Mouse (Mus musculus): Measurements from ENCODE around the gene Gstm4. TPM values are rescaled to one million over a fixed set of nuclear protein-coding genes. Genes with fewer than 3 reads are reported as not detected.

Gstm4 gene
- polyA plus RNA-seq, 1 experiment from 2014 or later, result 29.6 TPM

Other genes with a start within 250 kb of the Gstm4 start
- gene Eps8l3, start 167.7 kb downstream of the Gstm4 start, polyA plus RNA-seq (2015; fragmentation: Nextera tagmentation; extraction: Ambion mirVana), result 33.0 and 35.9 TPM in 2 replicates
- gene Gstm5, start 149.1 kb downstream of the Gstm4 start, polyA plus RNA-seq (2015; fragmentation: Nextera tagmentation; extraction: Ambion mirVana), result 131 and 144 TPM in 2 replicates
- 24.7 and 24.8 TPM in 2 replicates for gene Gstm7, start 113.1 kb downstream of the Gstm4 start, polyA plus RNA-seq (2015; fragmentation: Nextera tagmentation; extraction: Ambion mirVana)
- gene Gstm6, start 101.1 kb downstream of the Gstm4 start, polyA plus RNA-seq (2015; fragmentation: Nextera tagmentation; extraction: Ambion mirVana), result 10.4 and 11.2 TPM in 2 replicates
- gene Gstm3, start 75.6 kb downstream of the Gstm4 start, polyA plus RNA-seq (2015; fragmentation: Nextera tagmentation; extraction: Ambion mirVana), result 63.5 and 80.8 TPM in 2 replicates
- gene Gstm2, start 58.4 kb downstream of the Gstm4 start, polyA plus RNA-seq (2015; fragmentation: Nextera tagmentation; extraction: Ambion mirVana), result 196 and 225 TPM in 2 replicates
- 513 and 679 TPM in 2 replicates for gene Gstm1, start 26.9 kb downstream of the Gstm4 start, polyA plus RNA-seq (2015; fragmentation: Nextera tagmentation; extraction: Ambion mirVana)
- 49.8 and 51.9 TPM in 2 replicates for gene Ampd2, start 41.8 kb upstream of the Gstm4 start, polyA plus RNA-seq (2015; fragmentation: Nextera tagmentation; extraction: Ambion mirVana)
- 1.3 TPM in 2 replicates for gene Gnat2, start 47.9 kb upstream of the Gstm4 start, polyA plus RNA-seq (2015; fragmentation: Nextera tagmentation; extraction: Ambion mirVana)
- 177 and 182 TPM in 2 replicates for gene Gnai3, start 101.3 kb upstream of the Gstm4 start, polyA plus RNA-seq (2015; fragmentation: Nextera tagmentation; extraction: Ambion mirVana)
- 0.15 and 0.20 TPM in 2 replicates for gene Gpr61, start 110.0 kb upstream of the Gstm4 start, polyA plus RNA-seq (2015; fragmentation: Nextera tagmentation; extraction: Ambion mirVana)
- gene Amigo1, start 141.4 kb upstream of the Gstm4 start, polyA plus RNA-seq (2015; fragmentation: Nextera tagmentation; extraction: Ambion mirVana), result 2.4 and 3.1 TPM in 2 replicates
- 4.3 and 4.4 TPM in 2 replicates for gene Cyb561d1, start 156.3 kb upstream of the Gstm4 start, polyA plus RNA-seq (2015; fragmentation: Nextera tagmentation; extraction: Ambion mirVana)
- 11.5 and 12.5 TPM in 2 replicates for gene Atxn7l2, start 166.0 kb upstream of the Gstm4 start, polyA plus RNA-seq (2015; fragmentation: Nextera tagmentation; extraction: Ambion mirVana)
- 0.15 and 3.4 TPM in 2 replicates for gene Sypl2, start 181.8 kb upstream of the Gstm4 start, polyA plus RNA-seq (2015; fragmentation: Nextera tagmentation; extraction: Ambion mirVana)
- gene Psma5, start 212.0 kb upstream of the Gstm4 start, polyA plus RNA-seq (2015; fragmentation: Nextera tagmentation; extraction: Ambion mirVana), result 230 TPM in 2 replicates
- gene Sort1, start 239.2 kb upstream of the Gstm4 start, polyA plus RNA-seq (2015; fragmentation: Nextera tagmentation; extraction: Ambion mirVana), result 7.4 and 8.6 TPM in 2 replicates

All from stomach, embryonic 16.5 days (tissue).